Mouse (Mus musculus) kidney, postnatal 25 days (tissue): ENCODE measurements around the gene Ube2s.

ENCODE experiments used
- DNase-seq, 2 experiments: peaks; one replicate each; pipeline ENCODE4 v3.0.0; 2021; ENCODE audit warnings: mixed read lengths in 2 of 2

The Ube2s gene

DNA sequence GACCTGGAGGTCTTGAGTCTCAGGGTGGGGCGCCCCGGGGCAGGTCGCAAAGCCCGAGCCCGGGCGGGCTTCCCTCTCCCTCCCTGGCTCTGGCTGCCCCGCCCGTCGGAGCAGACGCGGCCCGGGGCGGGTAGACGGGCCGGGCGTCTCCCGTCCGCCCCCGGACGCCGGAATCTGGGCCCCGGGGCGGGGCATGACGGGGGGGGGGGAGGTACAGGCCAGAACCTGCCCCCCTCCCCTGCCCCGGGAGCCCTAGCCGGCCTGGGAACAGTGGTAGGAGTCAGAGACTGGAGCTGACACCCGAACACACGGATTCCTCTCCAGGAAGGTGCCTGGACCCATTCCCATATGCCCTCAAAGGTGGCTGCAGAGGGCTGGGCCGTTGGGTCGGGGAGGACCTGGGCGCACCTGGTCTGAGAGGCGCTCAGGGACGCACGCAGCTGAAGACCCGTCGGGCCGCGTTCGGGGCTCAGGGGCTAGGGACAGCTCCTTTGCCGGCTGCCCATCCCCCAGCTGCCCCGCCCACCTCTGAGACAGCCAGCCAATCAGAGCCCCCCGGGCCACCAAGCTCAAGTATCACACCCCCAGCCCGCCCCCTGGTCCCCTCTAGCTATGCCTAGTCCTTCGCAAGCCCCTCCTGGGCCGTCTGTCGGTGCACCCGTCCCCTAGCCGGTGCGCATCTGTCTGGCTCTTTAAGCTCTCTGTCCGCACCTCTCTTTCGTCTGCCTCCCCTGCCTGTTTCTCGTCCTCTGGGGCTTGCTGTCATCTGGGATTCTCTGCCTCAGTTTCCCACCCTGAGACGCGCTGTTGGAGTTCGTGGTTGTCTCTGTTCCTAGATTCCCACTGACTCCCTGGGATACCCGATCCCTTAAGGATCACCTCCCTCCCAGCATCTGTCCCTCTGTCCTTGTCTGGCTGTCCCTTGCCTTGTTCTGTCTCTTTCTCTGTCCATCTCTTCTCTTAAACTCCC, 35.2 kb downstream of the Ube2s start:
- DNase-seq = peak; percentile 75 to 79

DNA sequence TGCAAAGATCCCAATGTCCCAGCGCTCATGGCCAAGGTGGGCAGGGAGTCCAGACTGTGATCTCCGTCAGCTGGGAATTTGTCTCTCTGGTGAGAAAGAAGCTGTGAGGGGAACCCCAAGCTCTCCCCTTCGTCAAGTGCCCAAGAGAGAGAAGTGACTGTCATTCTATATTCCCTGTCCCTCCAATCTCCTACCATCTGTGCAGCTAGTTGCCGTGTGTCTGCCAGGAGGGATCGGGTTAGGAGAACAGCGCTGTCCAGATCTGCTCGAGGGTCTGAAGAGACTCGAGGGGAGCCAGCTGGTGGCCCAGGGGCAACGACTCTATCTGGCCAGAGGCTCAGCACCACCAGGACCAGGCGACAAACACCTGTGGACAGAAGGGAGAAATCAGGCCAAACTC, 36.3 kb downstream of the Ube2s start:
- no peak for DNase-seq

- DNase-seq = no peak
Measured at GRCm38 (mm10) chr7:4771202-4771601, 41.2 kb downstream of the Ube2s start, which contains the start of gene Fam71e2. Gene Fam71e2 (minus strand): TSS chr7:4771302.

DNA sequence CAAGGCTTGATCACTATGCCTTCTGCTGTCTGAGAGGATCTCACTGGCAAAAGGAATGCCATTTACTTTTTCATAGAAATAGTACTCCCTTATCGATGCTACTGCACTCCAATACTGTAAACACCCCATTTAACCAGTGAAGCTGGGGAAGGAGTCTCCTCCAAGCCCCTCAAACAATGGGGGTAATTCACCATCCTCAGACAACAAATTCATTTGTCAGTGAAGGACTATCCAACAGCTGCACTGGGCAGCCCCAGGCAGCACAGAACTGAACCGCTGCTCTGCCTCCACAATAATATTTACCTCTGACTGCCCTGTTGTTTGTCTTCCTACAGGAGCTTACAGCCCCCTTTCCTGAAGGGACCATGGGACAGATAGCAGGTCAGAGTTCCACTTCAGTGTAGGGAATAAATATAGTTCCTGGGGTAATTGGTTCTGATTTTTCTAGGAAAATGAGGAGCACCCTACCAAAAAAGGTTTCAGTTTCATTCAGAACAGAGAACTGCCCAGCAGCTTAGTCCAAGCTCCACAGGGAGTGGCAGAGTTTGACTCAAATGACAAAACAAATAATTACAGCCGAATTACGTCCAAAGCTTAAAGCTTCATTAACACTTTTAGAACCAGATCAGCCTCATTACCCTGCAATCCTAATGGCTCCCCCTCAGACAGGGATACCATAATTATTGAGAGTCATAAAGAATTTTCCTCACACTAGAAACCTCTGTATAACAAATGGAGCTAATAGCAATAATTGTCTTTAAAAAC, 47.3 kb downstream of the Ube2s start:
- peak in 1 of 2 experiments; percentile 4 for DNase-seq

GRCm38 (mm10) chr7:4759670-4760069, 52.7 kb downstream of the Ube2s start:
- peak in 1 of 2 experiments; percentile 17 for DNase-seq

- DNase-seq = peak; percentile 88 to 91
Measured at GRCm38 (mm10) chr7:4752821-4753570, 59.4 kb downstream of the Ube2s start, which contains the start of gene Cox6b2. Gene Cox6b2 (minus strand): TSS chr7:4753094.

- DNase-seq = peak; percentile 69 to 80
Measured at GRCm38 (mm10) chr7:4751971-4752820, 60.2 kb downstream of the Ube2s start.

- no peak for DNase-seq
Measured at GRCm38 (mm10) chr7:4749169-4749568, 63.2 kb downstream of the Ube2s start.

DNA sequence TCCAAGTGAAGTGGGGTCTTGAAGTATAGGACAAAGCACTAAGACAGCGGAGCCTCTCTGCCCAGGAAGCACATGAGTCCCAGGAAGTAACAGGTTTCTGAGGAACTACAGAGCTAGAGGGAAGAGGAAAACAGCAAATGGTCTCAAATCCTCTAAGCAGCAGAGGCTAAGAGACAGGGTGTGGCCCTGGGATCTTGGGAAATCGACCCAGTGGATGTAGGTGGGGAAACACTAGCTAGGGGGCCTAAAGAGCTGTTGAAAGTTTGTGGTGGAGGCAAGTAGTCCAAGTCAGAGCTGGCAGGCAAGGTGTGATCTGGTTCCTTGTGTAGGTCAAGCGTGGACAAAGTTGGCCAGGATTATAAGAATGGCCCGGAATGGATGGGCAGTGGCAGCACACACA, 64.1 kb downstream of the Ube2s start:
- DNase-seq = no peak

- no peak for DNase-seq
Measured at GRCm38 (mm10) chr7:4747156-4747899, 65.1 kb downstream of the Ube2s start.

DNA sequence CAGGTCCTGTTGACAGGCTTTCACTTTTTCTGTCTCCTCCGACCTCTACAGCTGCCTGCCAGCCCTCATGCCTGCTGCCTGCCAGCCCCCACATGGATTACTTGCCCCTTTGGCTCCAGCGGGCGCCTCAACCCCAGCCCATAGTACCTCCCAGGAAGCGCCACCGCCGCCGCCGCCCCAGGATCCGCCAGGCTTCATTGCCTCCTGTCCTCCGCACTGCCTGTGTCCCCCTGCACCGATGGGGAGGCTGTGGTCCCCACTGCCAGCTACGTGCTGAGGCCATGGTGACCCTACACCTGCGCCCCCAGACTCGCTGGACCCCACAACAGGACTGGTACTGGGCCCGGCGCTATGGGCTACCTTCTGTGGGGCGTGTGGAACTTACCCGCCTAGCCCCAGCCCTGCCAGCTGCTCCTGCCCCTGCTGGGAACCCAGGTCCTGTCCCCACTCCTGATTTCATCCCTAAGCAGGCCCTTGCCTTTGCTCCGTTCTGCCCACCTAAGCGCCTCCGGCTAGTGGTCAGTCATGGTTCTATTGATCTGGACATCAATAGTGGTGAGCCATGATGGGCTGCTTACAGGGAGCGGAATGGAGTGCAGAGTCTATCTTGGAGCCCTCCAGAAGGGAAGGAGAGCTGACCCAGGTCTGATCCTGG, 65.9 kb downstream of the Ube2s start:
- no peak for DNase-seq

- DNase-seq = no peak
Measured at GRCm38 (mm10) chr7:4744886-4745285, 67.5 kb downstream of the Ube2s start.
